Mouse (Mus musculus): ENCODE measurements around the gene Gm10260. TPM values are rescaled to one million over a fixed set of nuclear protein-coding genes. Genes with fewer than 3 reads are reported as not detected.
A peak's percentile ranks its signal among the peaks of the same experiment; 100 is the strongest.

The Gm10260 gene
- polyA plus RNA-seq, 1 experiment from 2014 or later = 1.9 TPM

GRCm38 (mm10) chr13:97763436-97763835 is 3.0 kb upstream of the Gm10260 start:
- Histone ChIP-seq H3K36me3 (ENCODE audit: control insufficient read depth, insufficient read depth, low read length) (no peaks in the 10 kb centered on the region), H3K27me3 (ENCODE audit: control insufficient read depth, insufficient read depth, low read length) (no peaks in the 10 kb centered on the region), H3K4me1 (ENCODE audit: control insufficient read depth, insufficient read depth, low read length) (no peaks in the 10 kb centered on the region), H3K9ac (replicated peaks; ENCODE audit: low read depth, low read length) (no peak overlapping the region), H3K9me3 (ENCODE audit: control insufficient read depth, low read length) (no peaks in the 10 kb centered on the region), H3K4me2 (ENCODE audit: low read depth, low read length) (no peak overlapping the region), H3K27ac (ENCODE audit: low read depth, low read length) (no peak overlapping the region), H3K4me3 (ENCODE audit: low read depth, low read length) (no peak overlapping the region)
- WGBS = 60% methylated on average over 6 of the region's 6 CpGs
- ATAC-seq (ENCODE audit: low read depth) = no peak

- no peaks in the 10 kb centered on the region for H3K9me3 ChIP-seq (ENCODE audit: control insufficient read depth, low read length)
- no peaks in the 10 kb centered on the region for H3K36me3 ChIP-seq (ENCODE audit: control insufficient read depth, insufficient read depth, low read length)
- H3K4me3 ChIP-seq (ENCODE audit: low read depth, low read length) = no peak overlapping the region
- no peaks in the 10 kb centered on the region for H3K4me1 ChIP-seq (ENCODE audit: control insufficient read depth, insufficient read depth, low read length)
- H3K27me3 ChIP-seq (ENCODE audit: control insufficient read depth, insufficient read depth, low read length) = no peaks in the 10 kb centered on the region
- ATAC-seq (ENCODE audit: low read depth) = no peak
- H3K4me2 ChIP-seq (ENCODE audit: low read depth, low read length) = no peak overlapping the region
- H3K27ac ChIP-seq (ENCODE audit: low read depth, low read length) = no peak overlapping the region
- 97% methylated on average over 8 of the region's 8 CpGs for WGBS
- H3K9ac ChIP-seq (replicated peaks; ENCODE audit: low read depth, low read length) = no peak overlapping the region
These were observed 1.7 kb upstream of the Gm10260 start for GRCm38 (mm10) chr13:97762121-97762520.

GRCm38 (mm10) chr13:97757033-97757432 is 3.4 kb downstream of the Gm10260 start:
- no peak overlapping the region for H3K9ac ChIP-seq (replicated peaks; ENCODE audit: low read depth, low read length)
- WGBS = 39% methylated on average over 4 of the region's 4 CpGs
- H3K27me3 ChIP-seq (ENCODE audit: control insufficient read depth, insufficient read depth, low read length) = no peaks in the 10 kb centered on the region
- H3K4me2 ChIP-seq (ENCODE audit: low read depth, low read length) = no peak overlapping the region
- no peaks in the 10 kb centered on the region for H3K9me3 ChIP-seq (ENCODE audit: control insufficient read depth, low read length)
- ATAC-seq (ENCODE audit: low read depth) = peak; percentile 69
- H3K4me1 ChIP-seq (ENCODE audit: control insufficient read depth, insufficient read depth, low read length) = 0 out of 2 replicates have a peak, but pooled peaks cover 4% of the 10 kb centered on the region
- H3K4me3 ChIP-seq (ENCODE audit: low read depth, low read length) = no peak overlapping the region
- H3K27ac ChIP-seq (ENCODE audit: low read depth, low read length) = peak overlapping the region; percentile 34; the same call in 1 of the 2 replicates
- H3K36me3 ChIP-seq (ENCODE audit: control insufficient read depth, insufficient read depth, low read length) = no peaks in the 10 kb centered on the region

- no peaks in the 10 kb centered on the region for H3K9me3 ChIP-seq (ENCODE audit: control insufficient read depth, low read length)
- no peak overlapping the region for H3K9ac ChIP-seq (replicated peaks; ENCODE audit: low read depth, low read length)
- no peaks in the 10 kb centered on the region for H3K36me3 ChIP-seq (ENCODE audit: control insufficient read depth, insufficient read depth, low read length)
- no peak overlapping the region for H3K4me3 ChIP-seq (ENCODE audit: low read depth, low read length)
- 77% methylated on average over 6 of the region's 6 CpGs for WGBS
- no peak overlapping the region for H3K4me2 ChIP-seq (ENCODE audit: low read depth, low read length)
- H3K27me3 ChIP-seq (ENCODE audit: control insufficient read depth, insufficient read depth, low read length) = no peaks in the 10 kb centered on the region
- H3K4me1 ChIP-seq (ENCODE audit: control insufficient read depth, insufficient read depth, low read length) = 0 out of 2 replicates have a peak, but pooled peaks cover 4% of the 10 kb centered on the region
- H3K27ac ChIP-seq (ENCODE audit: low read depth, low read length) = peak overlapping the region; percentile 48; the same call in 1 of the 2 replicates
- no peak for ATAC-seq (ENCODE audit: low read depth)
These were observed 4.3 kb downstream of the Gm10260 start for GRCm38 (mm10) chr13:97756091-97756490.

- no peak overlapping the region for H3K9ac ChIP-seq (replicated peaks; ENCODE audit: low read depth, low read length)
- WGBS = 27% methylated on average over 4 of the region's 4 CpGs
- no peaks in the 10 kb centered on the region for H3K36me3 ChIP-seq (ENCODE audit: control insufficient read depth, insufficient read depth, low read length)
- H3K27me3 ChIP-seq (ENCODE audit: control insufficient read depth, insufficient read depth, low read length) = no peaks in the 10 kb centered on the region
- no peaks in the 10 kb centered on the region for H3K9me3 ChIP-seq (ENCODE audit: control insufficient read depth, low read length)
- H3K4me1 ChIP-seq (ENCODE audit: control insufficient read depth, insufficient read depth, low read length) = peaks cover 23% of the 10 kb centered on the region
- H3K4me2 ChIP-seq (ENCODE audit: low read depth, low read length) = no peak overlapping the region
- H3K4me3 ChIP-seq (ENCODE audit: low read depth, low read length) = no peak overlapping the region
- peak; percentile 71 for ATAC-seq (ENCODE audit: low read depth)
- peak overlapping the region; percentile 81 for H3K27ac ChIP-seq (ENCODE audit: low read depth, low read length)
These were observed 9.5 kb downstream of the Gm10260 start for GRCm38 (mm10) chr13:97750851-97751381.

DNA sequence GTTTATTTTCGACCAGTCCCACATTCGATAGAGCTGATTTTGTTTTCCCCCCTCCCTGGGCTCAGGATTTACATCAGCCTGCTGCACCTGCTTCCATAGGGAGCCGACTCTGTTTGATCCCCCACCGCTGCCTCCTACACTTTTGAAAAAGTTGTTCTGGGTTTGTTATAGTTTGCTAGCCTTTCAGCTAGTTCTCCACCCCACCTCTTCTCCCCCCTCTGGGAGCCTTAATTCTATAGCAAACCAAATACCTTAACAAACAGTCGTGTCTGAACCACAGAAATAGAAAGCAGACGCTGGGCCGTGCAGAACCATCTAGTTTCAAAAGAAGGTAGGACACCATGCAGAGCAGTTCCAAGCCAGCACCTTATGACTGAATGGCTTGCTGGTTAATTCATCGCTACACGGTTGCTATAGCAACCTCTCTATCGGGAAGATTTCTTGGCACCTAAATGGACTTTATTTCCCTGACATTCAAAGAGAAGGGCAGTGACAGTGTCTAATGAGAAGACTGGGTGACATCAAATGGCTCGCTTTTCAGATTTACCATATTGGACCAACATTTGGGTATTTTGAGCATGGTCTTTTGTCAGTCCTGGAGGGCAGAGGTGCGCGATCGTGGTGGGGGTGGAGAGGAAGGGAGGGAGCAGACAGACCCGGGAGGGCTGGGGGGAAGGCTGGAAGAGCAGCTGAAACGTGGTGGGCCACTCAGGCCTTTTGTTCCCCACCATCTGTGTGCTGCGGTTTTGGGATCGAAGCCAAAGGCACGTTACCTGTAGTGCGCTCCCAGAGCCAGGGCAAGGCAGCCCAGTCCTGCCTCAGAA is 13.2 kb downstream of the Gm10260 start:
- Histone ChIP-seq H3K4me3 (ENCODE audit: low read depth, low read length) (no peak overlapping the region), H3K27ac (ENCODE audit: low read depth, low read length) (peak overlapping the region; percentile 76), H3K36me3 (ENCODE audit: control insufficient read depth, insufficient read depth, low read length) (no peaks in the 10 kb centered on the region), H3K9me3 (ENCODE audit: control insufficient read depth, low read length) (no peaks in the 10 kb centered on the region), H3K27me3 (ENCODE audit: control insufficient read depth, insufficient read depth, low read length) (no peaks in the 10 kb centered on the region), H3K4me1 (ENCODE audit: control insufficient read depth, insufficient read depth, low read length) (peaks cover 34% of the 10 kb centered on the region), H3K9ac (replicated peaks; ENCODE audit: low read depth, low read length) (no peak overlapping the region), H3K4me2 (ENCODE audit: low read depth, low read length) (peak overlapping the region; percentile 19; the same call in 1 of the 2 replicates)
- 12% methylated on average over 20 of the region's 20 CpGs for WGBS
- ATAC-seq (ENCODE audit: low read depth) = peak; percentile 82

DNA sequence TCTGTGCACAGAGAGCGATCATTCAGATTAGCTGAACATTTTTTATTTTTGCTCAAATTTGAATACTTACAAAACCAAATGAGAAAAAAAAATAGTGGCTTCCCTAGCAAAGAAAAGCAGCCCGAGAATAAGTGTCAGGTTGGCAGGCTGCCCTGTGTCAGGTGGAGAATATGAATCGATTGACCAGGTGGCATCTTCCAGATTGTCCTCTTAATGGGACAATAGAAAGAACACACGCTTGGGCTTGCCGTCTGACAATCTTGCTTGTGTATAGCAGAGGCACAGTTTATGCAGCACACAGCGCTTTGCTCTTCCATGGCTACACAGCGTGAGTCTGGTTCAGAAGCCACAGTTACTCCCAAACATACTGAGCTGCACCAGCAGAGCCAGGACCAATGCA is 15.8 kb downstream of the Gm10260 start:
- H3K27ac ChIP-seq (ENCODE audit: low read depth, low read length) = peak overlapping the region; percentile 16; the same call in 1 of the 2 replicates
- peaks cover 34% of the 10 kb centered on the region for H3K4me1 ChIP-seq (ENCODE audit: control insufficient read depth, insufficient read depth, low read length)
- ATAC-seq (ENCODE audit: low read depth) = no peak
- WGBS = 56% methylated on average over 7 of the region's 7 CpGs
- no peak overlapping the region for H3K4me2 ChIP-seq (ENCODE audit: low read depth, low read length)
- no peak overlapping the region for H3K4me3 ChIP-seq (ENCODE audit: low read depth, low read length)
- no peaks in the 10 kb centered on the region for H3K27me3 ChIP-seq (ENCODE audit: control insufficient read depth, insufficient read depth, low read length)
- H3K36me3 ChIP-seq (ENCODE audit: control insufficient read depth, insufficient read depth, low read length) = no peaks in the 10 kb centered on the region
- no peak overlapping the region for H3K9ac ChIP-seq (replicated peaks; ENCODE audit: low read depth, low read length)
- H3K9me3 ChIP-seq (ENCODE audit: control insufficient read depth, low read length) = no peaks in the 10 kb centered on the region

DNA sequence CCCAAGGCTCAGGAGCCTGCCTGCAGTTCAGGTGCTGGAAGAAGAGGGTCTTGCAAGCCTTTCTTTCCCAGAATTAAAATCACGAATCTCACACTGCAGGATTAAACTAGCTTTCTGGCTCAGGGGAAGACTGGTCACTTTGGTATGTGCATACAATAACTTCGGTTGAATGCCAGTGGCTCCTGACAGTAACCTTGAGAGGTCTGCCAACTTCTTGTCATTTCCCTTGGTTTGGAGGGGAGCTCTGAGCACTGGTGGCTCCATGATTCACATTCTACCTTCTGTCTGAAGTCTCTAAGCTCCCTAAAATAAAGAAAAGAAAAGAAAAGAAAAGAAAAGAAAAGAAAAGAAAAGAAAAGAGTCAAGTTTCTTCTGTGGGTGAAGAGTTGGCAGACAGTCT is 16.4 kb downstream of the Gm10260 start:
- H3K27me3 ChIP-seq (ENCODE audit: control insufficient read depth, insufficient read depth, low read length) = no peaks in the 10 kb centered on the region
- H3K4me3 ChIP-seq (ENCODE audit: low read depth, low read length) = no peak overlapping the region
- no peaks in the 10 kb centered on the region for H3K36me3 ChIP-seq (ENCODE audit: control insufficient read depth, insufficient read depth, low read length)
- H3K4me1 ChIP-seq (ENCODE audit: control insufficient read depth, insufficient read depth, low read length) = peaks cover 34% of the 10 kb centered on the region
- ATAC-seq (ENCODE audit: low read depth) = no peak
- no peak overlapping the region for H3K4me2 ChIP-seq (ENCODE audit: low read depth, low read length)
- no peaks in the 10 kb centered on the region for H3K9me3 ChIP-seq (ENCODE audit: control insufficient read depth, low read length)
- WGBS = 65% methylated on average over 2 of the region's 2 CpGs
- no peak overlapping the region for H3K27ac ChIP-seq (ENCODE audit: low read depth, low read length)
- no peak overlapping the region for H3K9ac ChIP-seq (replicated peaks; ENCODE audit: low read depth, low read length)

DNA sequence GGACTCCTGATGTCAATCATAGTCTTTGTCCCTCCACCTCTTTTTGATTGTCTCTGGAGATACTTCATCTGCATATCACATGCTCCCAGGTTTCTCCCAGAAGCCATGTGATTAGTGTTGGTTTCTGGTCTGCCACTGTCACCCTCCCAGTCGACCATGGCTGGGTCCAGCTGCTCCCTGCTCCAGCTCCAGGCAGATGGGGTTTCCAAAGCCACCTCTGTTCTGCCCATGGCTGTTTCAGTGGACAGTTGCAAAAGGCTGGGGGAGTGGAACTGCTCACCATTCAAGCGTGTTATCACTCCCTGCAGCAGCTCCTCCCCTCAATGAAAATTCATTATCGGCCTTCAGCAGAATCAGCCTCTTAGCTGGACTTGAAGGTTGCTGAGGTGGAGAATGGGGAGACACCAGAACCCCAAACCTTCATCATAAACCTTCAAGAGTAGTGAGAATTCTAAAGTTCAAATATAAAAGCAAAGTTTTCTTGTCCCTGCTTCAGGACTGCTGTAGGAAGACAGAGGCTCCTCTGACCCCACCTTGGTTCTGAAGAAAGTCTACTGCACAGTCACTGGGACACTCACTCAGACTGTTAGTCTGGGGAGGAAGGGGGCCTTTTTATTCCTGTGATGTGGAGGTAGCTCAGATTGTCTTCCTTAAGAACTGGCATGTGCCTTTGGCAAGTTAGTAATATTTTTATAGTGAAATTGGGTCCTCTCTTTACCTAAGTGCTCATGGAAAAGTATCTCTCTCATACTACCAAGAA is 17.0 kb downstream of the Gm10260 start:
- Histone ChIP-seq H3K9ac (replicated peaks; ENCODE audit: low read depth, low read length) (no peak overlapping the region), H3K27me3 (ENCODE audit: control insufficient read depth, insufficient read depth, low read length) (no peaks in the 10 kb centered on the region), H3K4me1 (ENCODE audit: control insufficient read depth, insufficient read depth, low read length) (peaks cover 34% of the 10 kb centered on the region), H3K4me3 (ENCODE audit: low read depth, low read length) (no peak overlapping the region), H3K27ac (ENCODE audit: low read depth, low read length) (no peak overlapping the region), H3K36me3 (ENCODE audit: control insufficient read depth, insufficient read depth, low read length) (no peaks in the 10 kb centered on the region), H3K4me2 (ENCODE audit: low read depth, low read length) (no peak overlapping the region), H3K9me3 (ENCODE audit: control insufficient read depth, low read length) (no peaks in the 10 kb centered on the region)
- WGBS = 35% methylated on average over 3 of the region's 3 CpGs
- ATAC-seq (ENCODE audit: low read depth) = no peak

Measured in neural tube, embryonic 14.5 days (tissue).